Mouse (Mus musculus): Measurements from ENCODE around the gene Dap3.
"Not testable (repeated sequence)": the region's sequence is repeated elsewhere in the genome, so short reads cannot be mapped to it uniquely, and the experiment has no call there.

Gene Dap3

DNA sequence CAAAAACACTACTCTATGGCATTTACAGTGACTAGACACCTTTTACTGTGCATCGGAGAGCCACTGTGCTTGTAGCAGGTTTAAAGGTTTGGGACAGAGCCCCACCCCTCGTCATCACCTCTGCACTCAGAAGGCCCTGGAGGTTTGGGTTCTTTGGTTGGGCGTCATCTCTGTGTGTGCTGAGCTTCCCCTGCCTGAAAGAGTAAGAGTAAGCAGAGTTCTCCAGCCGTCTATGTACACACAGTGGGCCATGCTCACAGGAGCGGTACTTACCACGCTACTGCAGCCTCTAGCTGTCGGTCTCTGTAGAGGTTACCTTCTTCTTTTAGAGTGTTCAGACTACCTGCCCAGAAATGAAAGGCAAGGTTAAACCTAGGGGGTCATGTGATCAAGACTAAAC lies 38.4 kb downstream of the Dap3 start:
- no peak for DNase-seq

DNA sequence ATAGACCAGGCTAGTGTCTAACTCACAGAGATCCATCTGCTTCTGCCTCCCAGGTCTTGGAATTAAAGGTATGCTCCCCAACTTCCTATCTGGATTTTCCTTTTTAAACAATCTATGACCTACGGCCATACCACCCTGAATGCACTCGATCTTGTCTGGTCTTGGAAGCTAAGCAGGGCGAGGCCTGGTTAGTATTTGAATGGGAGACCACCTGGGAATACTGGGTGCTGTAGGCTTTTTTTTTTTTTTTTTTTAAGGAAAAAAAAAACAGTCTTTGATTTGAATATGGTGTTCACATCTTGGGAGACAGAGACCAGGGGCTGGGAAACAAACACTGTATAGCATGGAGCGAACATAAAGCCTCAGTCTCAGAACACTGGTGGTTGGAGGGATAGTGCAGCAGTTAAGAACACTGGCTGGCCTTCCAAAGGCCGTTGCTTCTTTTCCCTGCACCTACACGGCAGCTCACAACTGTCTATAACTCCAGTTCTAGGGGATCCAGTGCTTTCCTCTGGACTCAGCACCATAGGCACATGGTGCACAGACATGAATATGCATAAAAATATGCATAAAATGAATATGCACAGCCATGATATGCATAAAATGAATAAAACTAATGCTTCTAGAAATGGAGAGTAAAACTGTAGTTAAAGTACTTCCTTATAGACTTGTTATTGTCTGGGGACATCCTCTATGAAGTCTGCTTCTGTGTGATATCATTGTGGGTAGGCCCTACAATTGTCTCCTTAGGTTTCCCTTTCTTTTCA lies 44.4 kb downstream of the Dap3 start:
- no peak for DNase-seq

DNA sequence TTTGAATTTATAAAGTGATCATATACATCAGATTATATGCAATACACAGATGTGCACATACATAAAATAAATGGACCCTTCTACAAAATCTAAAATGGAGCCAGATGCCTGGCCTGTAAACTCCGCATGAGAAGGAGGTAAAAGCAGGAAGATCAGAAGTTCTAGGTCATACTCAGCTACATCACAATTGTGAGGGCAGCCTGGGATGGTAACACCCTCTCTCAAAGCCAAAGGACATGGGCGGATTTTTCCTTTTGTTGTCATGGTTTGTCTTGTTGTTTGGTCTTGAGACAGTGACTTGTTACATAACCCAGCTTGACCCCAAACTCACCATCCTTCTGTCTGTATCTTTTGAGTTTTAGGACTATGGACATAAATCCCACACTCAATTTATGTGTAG lies 45.2 kb downstream of the Dap3 start:
- DNase-seq, result no peak

DNA sequence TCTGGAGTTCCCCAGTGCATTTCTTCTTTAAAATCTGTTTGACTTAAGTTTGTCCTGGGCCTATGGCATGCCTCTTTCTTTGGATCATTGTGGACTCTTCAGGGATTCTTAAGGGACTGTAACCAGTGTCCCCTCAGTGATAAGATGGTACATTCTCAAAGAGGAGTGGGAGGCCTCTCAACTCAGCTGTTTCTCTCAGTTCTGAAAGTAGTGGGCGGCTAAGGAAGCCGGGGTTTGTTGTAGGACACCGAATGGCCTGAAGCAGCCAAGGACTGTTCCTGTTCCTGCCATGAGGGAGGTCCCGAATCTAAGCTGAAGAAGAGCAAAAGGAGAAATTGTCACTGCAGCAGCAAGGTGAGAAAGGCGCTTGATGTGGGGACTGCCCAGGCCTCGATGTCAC lies 45.8 kb downstream of the Dap3 start:
- no peak for DNase-seq

DNA sequence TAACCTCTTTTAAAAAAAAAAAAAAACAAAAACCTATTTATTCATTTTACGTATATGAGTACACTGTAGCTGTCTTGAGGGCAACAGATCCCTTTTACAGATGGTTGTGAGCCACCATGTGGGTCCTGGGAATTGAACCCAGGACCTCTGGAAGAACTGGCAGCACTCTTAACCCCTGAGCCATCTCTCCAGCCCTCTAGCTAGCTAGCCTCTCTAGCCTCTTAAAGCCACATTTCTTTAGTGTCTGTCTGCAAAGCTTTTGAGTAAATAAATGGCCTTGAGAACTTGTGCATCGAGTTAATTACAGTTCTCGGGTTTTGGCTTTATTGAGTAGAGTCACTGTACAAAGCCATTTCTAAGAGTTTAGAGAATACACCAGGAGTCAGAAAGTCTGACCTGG lies 46.2 kb downstream of the Dap3 start:
- DNase-seq, result no peak

DNA sequence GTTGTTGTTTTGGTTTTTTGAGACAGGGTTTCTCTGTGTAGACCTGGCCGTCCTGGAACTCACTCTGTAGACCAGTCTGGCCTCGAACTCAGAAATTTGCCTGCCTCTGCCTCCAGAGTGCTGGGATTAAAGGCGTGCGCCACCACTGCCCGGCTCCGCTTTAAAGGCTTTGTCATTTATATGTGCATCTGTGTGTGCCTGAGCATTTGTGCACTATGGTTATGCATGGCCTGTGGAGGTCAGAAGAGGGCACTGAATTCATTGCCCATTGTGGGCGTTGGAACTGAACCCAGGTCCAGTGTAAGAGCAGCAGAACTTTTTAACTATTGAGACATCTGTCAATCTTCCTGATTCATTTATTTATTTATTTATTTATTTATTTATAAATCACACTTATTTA lies 58.0 kb downstream of the Dap3 start:
- DNase-seq, result not testable (repeated sequence)

DNA sequence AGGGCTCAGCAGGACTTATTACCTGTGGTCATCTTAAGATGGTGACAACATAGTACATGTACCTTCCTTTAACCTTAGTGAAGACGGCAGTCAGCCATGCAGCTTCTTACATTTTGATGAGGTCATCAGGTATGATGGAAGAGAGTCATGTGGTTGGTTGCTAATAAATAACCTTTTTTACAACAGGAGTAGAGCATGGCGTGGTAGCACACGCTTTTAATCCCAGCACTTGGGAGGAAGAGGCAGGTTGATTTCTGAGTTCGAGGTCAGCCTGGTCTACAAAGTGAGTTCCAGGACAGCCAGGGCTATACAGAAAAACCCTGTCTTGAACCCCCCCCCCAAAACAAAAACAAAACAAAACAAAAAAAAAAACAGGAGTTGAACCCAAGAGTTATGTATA lies 68.4 kb downstream of the Dap3 start:
- DNase-seq, result not testable (repeated sequence)
